Mouse (Mus musculus) embryonic facial prominence, embryonic 15.5 days (tissue): ENCODE data around the gene Sulf2. TPM values are rescaled to one million over a fixed set of nuclear protein-coding genes. Genes with fewer than 3 reads are reported as not detected.

Experiments used
- ATAC-seq: fragments of 200-750 bp; cut with Nextera tagmentation; 2 replicates; pipeline ENCODE4 v1.8.0; 2017; ENCODE audit warnings: low read depth, moderate TSS enrichment; ENCODE audit not compliant: insufficient number of reproducible peaks, low FRiP score, low TSS enrichment
- H3K27ac ChIP-seq: fragments of 300-500 bp; sonication (generic); replicated peaks from 2 replicates; pipeline ENCODE4 v1.5.1; 2015; ENCODE audit warnings: mild to moderate bottlenecking, inconsistent platforms
- H3K27me3 ChIP-seq: fragments of 300-500 bp; sonication (generic); 2 replicates; pipeline ENCODE4 v1.6.1; 2015; ENCODE audit warnings: inconsistent platforms
- H3K36me3 ChIP-seq: fragments of 300-500 bp; sonication (generic); 2 replicates; pipeline ENCODE4 v1.6.1; 2015; ENCODE audit warnings: mild to moderate bottlenecking, inconsistent platforms
- H3K4me1 ChIP-seq: fragments of 300-500 bp; sonication (generic); 2 replicates; pipeline ENCODE4 v1.6.1; 2015; ENCODE audit warnings: inconsistent platforms
- H3K4me2 ChIP-seq: fragments of 300-500 bp; sonication (generic); replicated peaks from 2 replicates; pipeline ENCODE4 v1.6.1; 2015; ENCODE audit warnings: mild to moderate bottlenecking, inconsistent platforms
- H3K4me3 ChIP-seq: fragments of 300-500 bp; sonication (generic); replicated peaks from 2 replicates; pipeline ENCODE4 v1.5.1; 2015; ENCODE audit warnings: mild to moderate bottlenecking, inconsistent platforms
- H3K9ac ChIP-seq: fragments of 300-500 bp; sonication (generic); 2 replicates; pipeline ENCODE4 v1.6.1; 2015; ENCODE audit warnings: inconsistent platforms
- H3K9me3 ChIP-seq: fragments of 300-500 bp; sonication (generic); replicated peaks from 2 replicates; pipeline ENCODE4 v1.6.1; 2016; ENCODE audit warnings: inconsistent platforms
- WGBS: fragments of 180-500 bp; shearing (Covaris S2); methylation state at CpG from one replicate; pipeline ENCODE4 v1.1.7; 2015; 5-methylcytosine and 5-hydroxymethylcytosine counted together
- polyA plus RNA-seq: library from polyadenylated mRNA; unstranded; fragments of >200 nt; fragmentation: Nextera tagmentation; extraction: Ambion mirVana; gene quantifications from 2 replicates; pipeline ENCODE4 v1.2.1, GENCODE M21; 2015

Gene Sulf2
- polyA plus RNA-seq, 1 experiment from 2014 or later: 138 TPM

DNA sequence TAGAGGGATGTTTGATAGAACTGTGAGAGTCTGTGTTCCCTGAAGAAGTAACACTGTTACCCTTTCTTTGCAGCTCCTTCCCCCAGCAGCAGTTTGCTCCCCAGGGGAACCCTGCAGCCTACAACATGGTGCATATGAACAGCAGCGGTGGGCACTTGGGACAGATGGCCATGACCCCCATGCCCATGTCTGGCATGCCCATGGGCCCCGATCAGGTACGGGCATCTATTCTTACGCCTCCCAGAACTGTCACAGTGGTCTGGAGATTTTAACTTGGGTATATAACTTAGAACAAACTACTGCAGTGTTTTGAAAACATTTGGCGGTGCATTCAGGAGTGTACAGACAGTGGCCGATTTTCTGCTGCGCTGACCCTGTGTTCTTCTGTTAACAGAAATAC is 85.7 kb downstream of the Sulf2 start:
- no peak for ATAC-seq
- Histone ChIP-seq H3K4me2 (no peak overlapping the region), H3K27me3 (no peaks in the 10 kb centered on the region), H3K9ac (no peak overlapping the region), H3K36me3 (peaks cover 56% of the 10 kb centered on the region), H3K4me3 (no peak overlapping the region), H3K27ac (no peak overlapping the region), H3K4me1 (peaks cover 18% of the 10 kb centered on the region), H3K9me3 (no peaks in the 10 kb centered on the region)
- 86% methylated on average over 7 of the region's 7 CpGs for WGBS

DNA sequence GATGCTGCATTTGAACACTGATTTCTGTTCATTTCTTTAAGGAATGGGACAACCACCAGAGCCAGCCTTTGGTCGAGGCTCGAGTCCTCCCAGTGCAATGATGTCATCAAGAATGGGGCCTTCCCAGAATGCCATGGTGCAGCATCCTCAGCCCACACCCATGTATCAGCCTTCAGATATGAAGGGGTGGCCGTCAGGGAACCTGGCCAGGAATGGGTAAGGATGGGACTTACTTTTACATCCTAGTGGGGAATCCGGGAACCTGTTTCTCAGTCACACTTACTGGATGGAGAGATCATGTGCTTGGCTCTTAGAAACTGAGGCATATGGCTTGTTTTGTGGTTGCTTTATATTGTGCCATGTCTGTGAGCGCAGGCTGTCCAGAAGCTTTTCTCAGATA is 86.3 kb downstream of the Sulf2 start:
- Histone ChIP-seq H3K27me3 (no peaks in the 10 kb centered on the region), H3K9me3 (no peaks in the 10 kb centered on the region), H3K9ac (no peak overlapping the region), H3K4me2 (no peak overlapping the region), H3K36me3 (peaks cover 60% of the 10 kb centered on the region), H3K27ac (no peak overlapping the region), H3K4me3 (no peak overlapping the region), H3K4me1 (peaks cover 12% of the 10 kb centered on the region)
- WGBS: 84% methylated on average over 5 of the region's 5 CpGs
- ATAC-seq: no peak

DNA sequence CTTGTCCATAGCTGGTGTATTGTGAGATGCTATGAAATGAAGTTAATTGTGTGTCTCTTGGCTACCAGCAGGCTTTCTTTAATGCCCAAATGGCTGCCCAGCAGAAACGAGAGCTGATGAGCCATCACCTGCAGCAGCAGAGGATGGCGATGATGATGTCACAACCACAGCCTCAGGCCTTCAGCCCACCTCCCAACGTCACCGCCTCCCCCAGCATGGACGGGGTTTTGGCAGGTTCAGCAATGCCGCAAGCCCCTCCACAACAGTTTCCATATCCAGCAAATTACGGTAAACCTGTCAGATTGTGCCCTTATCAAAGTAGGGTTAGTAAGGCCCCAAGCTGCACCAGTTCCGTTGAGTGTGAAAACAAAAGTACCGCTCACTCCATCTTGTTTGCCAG is 87.2 kb downstream of the Sulf2 start:
- no peak overlapping the region for H3K9ac ChIP-seq
- WGBS: 83% methylated on average over 9 of the region's 9 CpGs
- H3K9me3 ChIP-seq: no peaks in the 10 kb centered on the region
- no peaks in the 10 kb centered on the region for H3K27me3 ChIP-seq
- no peak overlapping the region for H3K4me3 ChIP-seq
- H3K36me3 ChIP-seq: peaks cover 63% of the 10 kb centered on the region
- H3K4me1 ChIP-seq: peaks cover 11% of the 10 kb centered on the region; the same call in 1 of the 2 replicates
- no peak overlapping the region for H3K4me2 ChIP-seq
- no peak for ATAC-seq
- H3K27ac ChIP-seq: no peak overlapping the region

DNA sequence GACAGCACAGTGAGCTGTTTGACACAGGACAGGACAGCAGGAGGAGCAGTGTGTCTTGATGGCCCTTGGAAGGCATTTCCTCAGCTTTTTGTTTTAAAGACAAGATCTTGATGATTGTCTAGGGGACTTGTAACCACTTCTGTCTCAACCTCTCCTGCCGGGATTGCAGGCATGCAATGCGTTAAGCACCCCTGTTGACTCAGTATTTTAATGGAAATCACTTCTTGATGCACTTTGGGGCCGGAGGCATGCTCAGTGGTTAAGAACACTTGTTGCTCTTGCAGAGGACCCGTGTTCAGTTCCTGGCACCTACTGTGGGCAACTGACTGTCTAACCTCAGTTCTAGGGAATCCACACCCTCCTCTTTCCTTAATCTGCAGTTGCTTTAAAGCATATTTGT is 89.0 kb downstream of the Sulf2 start:
- Histone ChIP-seq H3K9me3 (no peaks in the 10 kb centered on the region), H3K9ac (no peak overlapping the region), H3K27ac (no peak overlapping the region), H3K4me2 (no peak overlapping the region), H3K4me1 (peaks cover 11% of the 10 kb centered on the region; the same call in 1 of the 2 replicates), H3K27me3 (no peaks in the 10 kb centered on the region), H3K4me3 (no peak overlapping the region), H3K36me3 (peaks cover 67% of the 10 kb centered on the region)
- WGBS: 76% methylated on average over 4 of the region's 4 CpGs
- ATAC-seq: no peak

DNA sequence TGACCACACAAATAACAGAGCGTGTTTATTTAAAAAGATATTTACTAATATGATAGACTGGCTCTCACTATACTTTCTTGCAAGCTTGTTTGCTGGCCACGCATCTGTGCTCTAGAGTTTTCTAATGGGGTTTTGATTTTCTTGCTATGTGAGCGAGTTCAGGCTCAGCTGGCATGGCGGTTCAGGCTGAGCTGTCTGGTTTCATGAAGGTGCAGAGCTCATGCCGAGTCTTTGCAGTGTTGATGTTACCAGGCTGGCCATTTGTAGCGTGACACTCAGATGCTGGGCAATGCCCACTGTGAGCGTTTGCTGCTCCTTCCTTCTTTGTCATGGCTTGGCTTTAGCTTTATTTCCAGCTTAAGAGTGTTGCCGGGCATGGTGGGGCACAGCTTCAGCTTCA is 93.0 kb downstream of the Sulf2 start:
- no peak overlapping the region for H3K4me2 ChIP-seq
- no peak overlapping the region for H3K9ac ChIP-seq
- peaks cover 62% of the 10 kb centered on the region for H3K36me3 ChIP-seq
- H3K27me3 ChIP-seq: no peaks in the 10 kb centered on the region
- ATAC-seq: no peak
- 82% methylated on average over 8 of the region's 8 CpGs for WGBS
- H3K4me1 ChIP-seq: no peaks in the 10 kb centered on the region
- no peak overlapping the region for H3K4me3 ChIP-seq
- no peak overlapping the region for H3K27ac ChIP-seq
- H3K9me3 ChIP-seq: no peaks in the 10 kb centered on the region

DNA sequence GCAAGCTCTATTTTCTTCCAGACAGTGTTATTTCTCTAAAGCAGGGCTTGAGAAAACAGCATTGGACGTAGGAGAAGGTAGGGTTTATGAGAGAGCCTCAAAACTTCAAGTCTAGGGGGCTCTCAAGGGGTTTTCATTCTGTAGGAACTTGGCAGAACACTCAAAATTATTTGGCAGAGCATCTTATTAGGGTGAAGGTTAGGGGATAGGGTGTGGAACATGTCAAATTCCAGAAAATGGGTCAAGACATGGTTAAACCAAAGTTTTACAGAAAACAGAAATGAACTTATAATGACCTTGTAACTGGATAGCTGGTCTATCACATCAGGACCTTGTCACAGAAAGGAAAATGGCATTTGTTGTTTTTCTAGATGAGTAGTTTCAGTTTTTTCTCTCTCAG is 93.5 kb downstream of the Sulf2 start:
- H3K4me1 ChIP-seq: no peaks in the 10 kb centered on the region
- no peaks in the 10 kb centered on the region for H3K27me3 ChIP-seq
- WGBS: 57% methylated on average over 1 of the region's 1 CpGs
- no peak overlapping the region for H3K27ac ChIP-seq
- peaks cover 63% of the 10 kb centered on the region for H3K36me3 ChIP-seq
- H3K9ac ChIP-seq: no peak overlapping the region
- H3K9me3 ChIP-seq: no peaks in the 10 kb centered on the region
- H3K4me2 ChIP-seq: no peak overlapping the region
- H3K4me3 ChIP-seq: no peak overlapping the region
- no peak for ATAC-seq

DNA sequence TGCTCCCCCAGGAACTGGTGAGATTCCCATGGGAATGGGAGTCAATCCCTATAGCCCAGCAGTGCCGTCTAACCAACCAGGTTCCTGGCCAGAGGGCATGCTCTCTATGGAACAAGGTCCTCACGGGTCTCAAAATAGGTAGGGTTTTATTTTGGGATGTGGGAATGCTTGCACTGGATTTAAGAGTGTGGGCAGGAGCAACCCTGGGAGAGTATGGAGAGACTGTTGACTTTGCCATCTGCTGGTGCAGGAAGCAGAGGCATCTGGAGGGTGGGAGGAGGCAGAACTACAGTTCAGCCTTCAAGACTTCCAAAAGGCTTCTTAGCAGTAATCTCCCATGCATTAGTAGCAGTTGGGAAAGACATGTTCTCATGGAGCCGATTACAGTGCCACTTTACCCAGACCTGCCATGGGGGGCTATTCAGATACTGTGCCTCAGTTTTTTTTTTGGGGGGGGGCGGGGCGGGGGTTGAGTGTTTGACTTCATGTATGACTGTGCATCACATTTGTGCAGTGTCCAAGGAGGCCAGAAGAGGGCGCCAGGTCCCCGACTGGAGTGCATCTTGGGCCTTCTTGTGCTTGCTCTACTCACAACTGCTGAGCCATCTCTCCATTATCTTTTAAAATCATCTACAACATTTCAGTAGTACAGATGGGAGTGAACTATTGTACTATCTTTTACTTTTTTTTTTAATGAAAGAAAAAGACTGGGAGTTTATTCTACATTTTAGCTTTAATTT is 95.6 kb downstream of the Sulf2 start:
- Histone ChIP-seq H3K4me1 (no peaks in the 10 kb centered on the region), H3K36me3 (peaks cover 57% of the 10 kb centered on the region), H3K27me3 (no peaks in the 10 kb centered on the region), H3K9ac (no peak overlapping the region), H3K4me3 (no peak overlapping the region), H3K4me2 (no peak overlapping the region), H3K27ac (no peak overlapping the region), H3K9me3 (no peaks in the 10 kb centered on the region)
- peak; percentile 39; the same call in 1 of the 2 replicates for ATAC-seq
- 73% methylated on average over 7 of the region's 7 CpGs for WGBS

DNA sequence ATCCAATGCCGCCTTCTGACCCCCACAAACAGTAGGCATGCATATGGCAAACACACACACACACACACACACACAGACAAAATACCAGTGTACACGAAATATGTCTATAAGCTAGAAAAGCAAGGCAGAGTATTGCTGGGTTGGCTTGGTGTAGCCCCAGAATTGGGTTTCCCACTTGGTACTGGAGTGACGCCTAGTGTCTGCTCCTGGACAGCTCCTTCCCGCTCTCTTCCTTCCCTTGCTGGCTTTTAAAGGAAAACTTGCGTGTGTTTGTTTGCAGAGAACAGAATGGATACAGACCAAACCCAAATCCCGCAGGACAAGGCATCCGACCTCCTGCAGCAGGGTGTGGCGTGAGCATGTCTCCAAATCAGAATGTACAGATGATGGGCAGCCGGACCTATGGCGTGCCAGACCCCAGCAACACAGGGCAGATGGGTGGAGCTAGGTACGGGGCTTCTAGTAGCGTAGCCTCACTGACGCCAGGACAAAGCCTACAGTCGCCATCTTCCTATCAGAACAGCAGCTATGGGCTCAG is 101.4 kb downstream of the Sulf2 start:
- Histone ChIP-seq H3K4me2 (no peak overlapping the region), H3K9me3 (no peaks in the 10 kb centered on the region), H3K27me3 (no peaks in the 10 kb centered on the region), H3K27ac (no peak overlapping the region), H3K36me3 (peaks cover 59% of the 10 kb centered on the region), H3K4me1 (0 out of 2 replicates have a peak, but pooled peaks cover under 1% of the 10 kb centered on the region), H3K4me3 (no peak overlapping the region), H3K9ac (no peak overlapping the region)
- ATAC-seq: no peak
- WGBS: 91% methylated on average over 14 of the region's 14 CpGs

DNA sequence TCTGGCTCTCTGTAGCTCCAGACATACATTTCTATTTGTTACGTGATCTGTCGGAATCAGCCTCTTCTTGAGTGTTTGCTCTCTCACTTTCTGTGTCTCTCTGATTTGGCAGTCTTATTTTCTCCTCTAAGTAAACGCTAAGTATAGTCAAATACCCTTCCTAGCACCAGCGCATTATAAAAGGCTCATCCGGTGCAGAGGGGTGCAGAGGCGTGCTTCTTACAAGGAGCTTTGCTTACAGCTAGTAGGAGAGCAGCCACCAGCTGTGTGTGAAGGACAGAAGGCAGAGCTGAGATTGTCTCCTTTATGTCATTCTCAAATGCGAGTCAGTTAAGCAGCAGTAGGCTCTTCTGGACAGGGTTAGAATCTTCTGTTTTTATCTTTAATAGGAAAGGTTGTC is 103.5 kb downstream of the Sulf2 start:
- Histone ChIP-seq H3K27ac (no peak overlapping the region), H3K27me3 (no peaks in the 10 kb centered on the region), H3K36me3 (peaks cover 59% of the 10 kb centered on the region), H3K4me1 (0 out of 2 replicates have a peak, but pooled peaks cover 5% of the 10 kb centered on the region), H3K9ac (no peak overlapping the region), H3K9me3 (no peaks in the 10 kb centered on the region), H3K4me3 (no peak overlapping the region), H3K4me2 (no peak overlapping the region)
- ATAC-seq: no peak
- 86% methylated on average over 7 of the region's 7 CpGs for whole genome bisulfite sequencing

DNA sequence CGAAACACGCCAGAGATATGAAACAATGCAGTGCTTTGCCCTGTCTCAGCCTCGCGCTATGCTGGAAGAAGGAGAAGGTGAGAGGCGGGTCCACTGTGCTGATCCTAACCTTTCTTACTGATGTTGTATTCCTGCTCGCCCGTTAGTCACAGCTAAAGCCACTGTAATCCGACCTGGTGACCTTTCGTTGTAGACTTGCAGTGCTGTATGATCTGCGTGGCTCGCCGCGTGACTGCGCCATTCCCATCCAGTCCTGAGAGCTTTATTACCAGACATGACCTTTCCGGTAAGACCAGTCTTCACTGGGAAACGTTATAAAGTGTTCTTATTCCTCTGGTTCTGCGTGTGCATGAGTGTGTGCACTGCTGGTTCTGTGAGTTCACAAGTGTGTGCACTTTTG is 104.0 kb downstream of the Sulf2 start:
- ATAC-seq: no peak
- Histone ChIP-seq H3K27ac (no peak overlapping the region), H3K9ac (no peak overlapping the region), H3K27me3 (no peaks in the 10 kb centered on the region), H3K4me2 (no peak overlapping the region), H3K4me3 (no peak overlapping the region), H3K36me3 (peaks cover 58% of the 10 kb centered on the region), H3K9me3 (no peaks in the 10 kb centered on the region), H3K4me1 (0 out of 2 replicates have a peak, but pooled peaks cover 5% of the 10 kb centered on the region)
- 86% methylated on average over 17 of the region's 17 CpGs for WGBS

DNA sequence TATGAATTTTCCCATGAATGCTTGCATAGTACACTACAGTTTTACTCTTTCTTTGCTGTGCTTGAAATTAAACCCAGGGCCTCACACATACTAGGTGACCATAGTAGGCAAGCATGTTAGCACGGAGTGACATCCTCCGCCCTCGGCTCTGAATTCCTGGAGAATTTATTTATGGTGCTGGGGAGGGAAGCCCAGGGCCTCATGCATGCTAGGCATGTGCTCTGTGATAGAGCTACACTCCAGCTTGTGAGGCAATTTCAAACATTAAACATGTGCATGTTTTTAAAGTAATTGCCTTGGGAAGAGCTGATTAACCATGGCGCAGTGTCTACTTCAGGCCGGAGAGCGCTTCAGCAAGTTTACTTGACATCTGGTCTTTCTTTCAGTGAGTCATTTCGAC is 106.6 kb downstream of the Sulf2 start:
- Histone ChIP-seq H3K9ac (no peak overlapping the region), H3K4me2 (no peak overlapping the region), H3K4me3 (no peak overlapping the region), H3K36me3 (peaks cover 39% of the 10 kb centered on the region), H3K27ac (no peak overlapping the region; the same call in 1 of the 2 replicates), H3K4me1 (peaks cover 23% of the 10 kb centered on the region), H3K9me3 (no peaks in the 10 kb centered on the region), H3K27me3 (no peaks in the 10 kb centered on the region)
- WGBS: 49% methylated on average over 7 of the region's 7 CpGs
- no peak for ATAC-seq

DNA sequence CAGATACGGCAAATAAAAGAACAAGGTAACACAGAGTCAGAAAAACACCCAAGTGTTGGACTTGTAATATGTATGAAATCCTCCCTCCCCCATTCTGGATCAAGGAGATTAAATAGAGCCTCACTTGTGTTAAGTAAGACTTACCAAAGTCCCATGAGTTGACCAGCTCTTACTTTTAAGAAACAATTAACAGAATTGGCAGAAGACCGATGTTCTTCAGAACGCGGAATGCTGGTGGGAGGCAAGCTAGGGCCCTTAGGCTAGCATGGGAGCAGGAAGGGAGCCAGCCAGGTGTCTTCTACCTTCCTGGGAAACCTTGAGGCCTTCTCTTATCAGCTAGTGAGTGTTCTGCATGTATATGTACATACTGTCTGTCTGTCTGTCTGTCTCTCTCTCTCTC is 107.5 kb downstream of the Sulf2 start:
- no peak overlapping the region for H3K4me2 ChIP-seq
- no peak overlapping the region for H3K27ac ChIP-seq
- H3K36me3 ChIP-seq: peaks cover 32% of the 10 kb centered on the region
- H3K9me3 ChIP-seq: no peaks in the 10 kb centered on the region
- WGBS: 89% methylated on average over 4 of the region's 4 CpGs
- H3K27me3 ChIP-seq: no peaks in the 10 kb centered on the region
- peaks cover 23% of the 10 kb centered on the region for H3K4me1 ChIP-seq
- H3K4me3 ChIP-seq: no peak overlapping the region
- ATAC-seq: no peak
- H3K9ac ChIP-seq: no peak overlapping the region
